Mouse (Mus musculus) ES-Bruce4 (cell line): Measurements from ENCODE around the gene Olfr96.

Source experiments
- CTCF ChIP-seq: IDR thresholded peaks from one replicate; pipeline ENCODE4 v1.8.1; 2011; ENCODE audit warnings: low read depth, low read length
- EP300 ChIP-seq: IDR thresholded peaks from 2 replicates; pipeline ENCODE4 v1.6.1; 2011; ENCODE audit warnings: low read depth, low read length; ENCODE audit not compliant: insufficient read depth
- POLR2A ChIP-seq: IDR thresholded peaks from one replicate; pipeline ENCODE4 v1.8.1; 2011; ENCODE audit warnings: low read length; ENCODE audit not compliant: insufficient read depth

- TF ChIP-seq CTCF, result no peak
- no peak for TF ChIP-seq POLR2A
- no peak for TF ChIP-seq EP300
These were observed at the start of gene Olfr96 for GRCm38 (mm10) chr17:37219846-37220245.
